Mouse (Mus musculus): ENCODE data around the gene Zfp184.

- TF ChIP-seq CTCF (IDR thresholded peaks at IDR 0.05; ENCODE audit: insufficient read depth, low read depth, low read length) (no peak), POLR2A (IDR thresholded peaks at IDR 0.05; ENCODE audit: insufficient read depth, low read depth, low read length) (no peak)
Measured at GRCm38 (mm10) chr13:21934982-21935791, 9.7 kb upstream of the Zfp184 start.
